In genomic region chr15:97224003-97224402, GRCm38 (mm10) we compare ENCODE assay signal across 20 mouse cellular contexts. TPM values are rescaled to one million over a fixed set of nuclear protein-coding genes. Genes with fewer than 3 reads are reported as not detected.
"Had no signal": no experiment of that assay in that cellular context is flagged by ENCODE, and none has a peak within 500 bp of the region (broad histone marks: within the 10 kb centered on the region; RNA-seq: fewer than 3 reads in every experiment).

No protein-coding gene starts in this region.

- H3K4me2 ChIP-seq: lung, embryonic 15.5 days; midbrain, embryonic 12.5 days; neural tube, embryonic 12.5 days; stomach, embryonic 15.5 days had no signal

- H3K9me3 ChIP-seq: lung, embryonic 15.5 days; stomach, embryonic 15.5 days had no signal

- H3K4me3 ChIP-seq: lung, embryonic 15.5 days; megakaryocyte, embryonic 14.5 days; midbrain, embryonic 10.5 days; midbrain, embryonic 12.5 days; myocyte; neural tube, embryonic 12.5 days; stomach, embryonic 15.5 days had no signal

- H3K36me3 ChIP-seq: lung, embryonic 15.5 days; midbrain, embryonic 10.5 days; midbrain, embryonic 12.5 days; neural tube, embryonic 12.5 days; stomach, embryonic 15.5 days had no signal

- H3K27me3 ChIP-seq: lung, embryonic 15.5 days; megakaryocyte, embryonic 14.5 days; midbrain, embryonic 12.5 days; neural tube, embryonic 12.5 days; stomach, embryonic 15.5 days had no signal

- H3K4me1 ChIP-seq: lung, embryonic 15.5 days; megakaryocyte, embryonic 14.5 days; midbrain, embryonic 10.5 days; midbrain, embryonic 12.5 days; neural tube, embryonic 12.5 days; stomach, embryonic 15.5 days had no signal

- H3K9ac ChIP-seq: liver, postnatal 0 days; lung, embryonic 15.5 days; midbrain, embryonic 12.5 days; neural tube, embryonic 12.5 days; stomach, embryonic 15.5 days had no signal

- DNase-seq: liver, postnatal 0 days; lung, adult 2 months; lung, postnatal 14 days; lung, postnatal 36 days; midbrain, embryonic 14.5 days; right cerebral cortex, postnatal 14 days; thymus, adult 2 months; thymus, postnatal 25 days; thymus, postnatal 4 days had no signal

- H3K27ac ChIP-seq: macrophage; midbrain, embryonic 10.5 days; midbrain, embryonic 12.5 days; neural tube, embryonic 12.5 days; stomach, embryonic 15.5 days; stomach, postnatal 0 days had no signal

- ATAC-seq: liver, postnatal 0 days; lung, postnatal 0 days; midbrain, embryonic 16.5 days had no signal

RNA-seq across cellular contexts. Expression of gene Amigo2, which starts 23.1 kb away (rescaled TPM):
- polyA plus RNA-seq: macrophage had no signal
